Mouse (Mus musculus) lung, embryonic 15.5 days (tissue): ENCODE data around the gene Osbpl6. TPM values are rescaled to one million over a fixed set of nuclear protein-coding genes. Genes with fewer than 3 reads are reported as not detected.

Source experiments
- ATAC-seq: fragments of 200-750 bp; cut with Nextera tagmentation; 2 replicates; pipeline ENCODE4 v1.8.0; 2017; ENCODE audit warnings: moderate number of reproducible peaks, borderline replicate concordance; ENCODE audit not compliant: low FRiP score, low TSS enrichment; ENCODE audit errors: extremely low read depth
- H3K27ac ChIP-seq: fragments of 300-500 bp; sonication (generic); 2 replicates; pipeline ENCODE4 v1.5.1; 2015; ENCODE audit warnings: moderate library complexity, mild to moderate bottlenecking, inconsistent platforms
- H3K27me3 ChIP-seq: fragments of 300-500 bp; sonication (generic); 2 replicates; pipeline ENCODE4 v1.6.1; 2015; ENCODE audit warnings: inconsistent platforms
- H3K36me3 ChIP-seq: fragments of 300-500 bp; sonication (generic); 2 replicates; pipeline ENCODE4 v1.6.1; 2015; ENCODE audit warnings: inconsistent platforms
- H3K4me1 ChIP-seq: fragments of 300-500 bp; sonication (generic); 2 replicates; pipeline ENCODE4 v1.6.1; 2015; ENCODE audit warnings: inconsistent platforms
- H3K4me2 ChIP-seq: fragments of 300-500 bp; sonication (generic); 2 replicates; pipeline ENCODE4 v1.6.1; 2015; ENCODE audit warnings: inconsistent platforms, mild to moderate bottlenecking, moderate library complexity
- H3K4me3 ChIP-seq: fragments of 300-500 bp; sonication (generic); 2 replicates; pipeline ENCODE4 v1.5.1; 2015; ENCODE audit warnings: mild to moderate bottlenecking, inconsistent platforms
- H3K9ac ChIP-seq: fragments of 300-500 bp; sonication (generic); 2 replicates; pipeline ENCODE4 v1.6.1; 2015; ENCODE audit warnings: inconsistent platforms
- H3K9me3 ChIP-seq: fragments of 300-500 bp; sonication (generic); 2 replicates; pipeline ENCODE4 v1.6.1; 2016; ENCODE audit warnings: inconsistent platforms
- WGBS: fragments of 180-500 bp; shearing (Covaris S2); methylation state at CpG from one replicate; pipeline ENCODE4 v1.1.7; 2015; 5-methylcytosine and 5-hydroxymethylcytosine counted together
- polyA plus RNA-seq: library from polyadenylated mRNA; unstranded; fragments of >200 nt; fragmentation: Nextera tagmentation; extraction: Ambion mirVana; gene quantifications from 2 replicates; pipeline ENCODE4 v1.2.1, GENCODE M21; 2015

Osbpl6 gene
- 18.1 and 21.1 TPM in 2 replicates for polyA plus RNA-seq

DNA sequence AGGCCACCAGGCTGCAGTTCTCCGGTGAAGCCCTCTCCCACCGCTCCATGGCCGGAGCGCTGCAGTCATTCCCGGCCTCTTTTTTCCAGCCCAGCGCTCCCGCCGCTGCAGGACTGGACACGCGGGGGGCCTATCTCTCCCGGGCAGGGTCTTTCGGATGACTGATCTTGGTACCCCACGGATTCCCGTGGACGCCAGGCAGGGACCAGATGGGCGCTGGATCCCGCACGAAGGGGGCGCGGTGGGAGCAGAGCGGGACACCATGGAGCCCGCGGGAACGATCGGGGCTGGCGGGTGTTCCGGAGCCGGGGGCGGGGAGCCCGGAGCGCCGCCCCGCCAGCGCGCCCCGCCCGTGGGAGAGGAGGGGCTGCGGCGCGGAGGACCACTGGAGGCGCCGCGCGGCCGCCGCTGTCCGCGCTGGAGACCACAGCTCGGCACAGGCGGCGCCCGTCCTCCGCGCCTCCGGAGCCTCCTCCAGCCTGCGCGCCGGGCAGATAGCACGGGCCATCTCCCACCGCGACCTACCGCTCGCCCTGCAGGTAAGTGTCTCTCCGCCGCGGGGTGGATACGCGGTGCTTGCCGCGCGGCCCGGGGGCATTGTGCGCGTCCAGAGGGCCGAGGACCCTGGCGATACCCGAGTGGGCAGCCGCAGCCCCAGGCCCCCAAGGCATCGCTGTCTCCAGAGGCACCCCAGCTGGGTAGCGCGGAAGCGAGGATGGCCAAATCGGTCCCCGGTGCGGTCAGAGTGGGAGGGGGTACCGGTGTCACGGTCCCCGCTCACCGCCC lies at the start of gene Osbpl6:
Osbpl6 (plus strand) TSS at position 358 of the 786 bp plus-strand sequence.
- peak; percentile 96 for ATAC-seq
- Histone ChIP-seq H3K36me3 (no peaks in the 10 kb centered on the region), H3K4me3 (peak within 1 kb of the TSS; percentile 65), H3K4me2 (peak within 1 kb of the TSS; percentile 71), H3K9ac (peak within 1 kb of the TSS; percentile 81), H3K27me3 (peaks cover 11% of the 10 kb centered on the region; the same call in 1 of the 2 replicates), H3K4me1 (peaks cover 4% of the 10 kb centered on the region; the same call in 1 of the 2 replicates), H3K27ac (peak within 1 kb of the TSS; percentile 83), H3K9me3 (no peaks in the 10 kb centered on the region)
- 1% methylated on average over 82 of the region's 89 CpGs for WGBS

DNA sequence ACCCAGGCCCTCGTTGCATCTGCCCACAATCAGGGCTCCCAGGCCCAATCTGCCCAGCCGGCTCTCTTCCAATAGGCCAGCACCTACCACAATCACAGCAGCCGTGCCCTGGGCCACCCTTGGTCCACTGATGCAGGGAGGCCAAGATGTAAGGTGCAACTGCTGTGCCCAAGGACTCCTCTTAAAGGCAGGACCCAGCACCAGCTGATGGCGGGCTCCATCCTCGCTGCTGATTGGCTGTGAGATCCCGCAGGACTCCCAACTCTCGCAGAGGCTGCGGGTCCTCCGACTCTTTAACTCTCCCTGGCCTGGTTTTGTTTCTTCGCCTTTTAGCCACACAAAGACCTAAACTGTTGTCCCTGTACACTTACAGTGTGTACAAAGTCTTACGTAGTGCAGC lies 46.1 kb upstream of the Osbpl6 start, which contains the start of gene Cyct:
Cyct (minus strand) TSS at position 225 of the 400 bp plus-strand sequence.
- WGBS, result 84% methylated on average over 11 of the region's 11 CpGs
- H3K27me3 ChIP-seq, result no peaks in the 10 kb centered on the region
- no peak for ATAC-seq
- H3K27ac ChIP-seq, result no peak within 1 kb of the TSS
- no peak within 1 kb of the TSS for H3K4me2 ChIP-seq
- no peaks in the 10 kb centered on the region for H3K36me3 ChIP-seq
- H3K9me3 ChIP-seq, result no peaks in the 10 kb centered on the region
- H3K4me3 ChIP-seq, result no peak within 1 kb of the TSS
- no peak within 1 kb of the TSS for H3K9ac ChIP-seq
- no peaks in the 10 kb centered on the region for H3K4me1 ChIP-seq

DNA sequence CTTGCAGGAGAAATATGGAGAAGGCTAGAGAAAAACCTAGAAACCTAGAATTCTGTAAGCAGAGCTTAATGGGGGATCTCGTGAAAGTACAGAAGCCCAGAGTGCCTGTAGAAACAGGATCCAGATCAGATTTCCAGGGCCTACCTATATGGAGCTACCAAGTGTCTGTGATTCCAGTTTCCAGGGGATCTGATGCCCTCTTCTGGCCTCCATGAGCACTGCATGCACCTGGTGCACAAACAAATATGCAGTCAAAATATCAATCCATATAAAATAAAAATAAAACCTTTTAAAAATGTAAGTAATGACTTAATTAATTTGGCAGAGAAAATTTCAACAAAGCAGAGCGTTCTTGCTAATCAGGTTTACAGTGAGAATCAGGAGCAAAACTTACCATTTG lies 44.2 kb upstream of the Osbpl6 start:
- Histone ChIP-seq H3K9ac (no peak overlapping the region), H3K4me1 (no peaks in the 10 kb centered on the region), H3K36me3 (no peaks in the 10 kb centered on the region), H3K4me2 (no peak overlapping the region), H3K9me3 (no peaks in the 10 kb centered on the region), H3K27ac (no peak overlapping the region), H3K27me3 (no peaks in the 10 kb centered on the region), H3K4me3 (no peak overlapping the region)
- no peak for ATAC-seq
- WGBS, result 53% methylated on average over 2 of the region's 2 CpGs

DNA sequence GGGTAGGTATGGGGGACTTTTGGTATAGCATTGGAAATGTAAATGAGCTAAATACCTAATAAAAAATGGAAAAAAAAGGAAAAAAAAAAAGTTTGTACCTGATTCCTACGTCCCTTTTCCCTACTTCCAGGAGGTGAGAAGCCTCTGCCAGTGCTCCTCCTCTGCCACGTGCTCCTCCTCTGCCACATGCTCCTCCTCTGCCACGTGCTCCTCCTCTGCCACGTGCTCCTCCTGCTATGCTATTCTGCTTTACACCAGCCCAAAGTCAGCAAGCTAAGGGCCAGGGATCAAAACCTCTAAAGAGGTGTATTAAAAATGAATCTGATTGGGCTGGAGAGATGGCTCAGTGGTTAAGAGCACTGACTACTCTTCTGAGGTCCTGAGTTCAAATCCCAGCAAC lies 40.5 kb upstream of the Osbpl6 start:
- no peaks in the 10 kb centered on the region for H3K9me3 ChIP-seq
- WGBS, result 65% methylated on average over 4 of the region's 4 CpGs
- no peak overlapping the region for H3K27ac ChIP-seq
- no peak overlapping the region for H3K4me3 ChIP-seq
- no peak for ATAC-seq
- H3K9ac ChIP-seq, result no peak overlapping the region
- no peaks in the 10 kb centered on the region for H3K36me3 ChIP-seq
- no peaks in the 10 kb centered on the region for H3K27me3 ChIP-seq
- peaks cover 1% of the 10 kb centered on the region for H3K4me1 ChIP-seq
- no peak overlapping the region for H3K4me2 ChIP-seq

DNA sequence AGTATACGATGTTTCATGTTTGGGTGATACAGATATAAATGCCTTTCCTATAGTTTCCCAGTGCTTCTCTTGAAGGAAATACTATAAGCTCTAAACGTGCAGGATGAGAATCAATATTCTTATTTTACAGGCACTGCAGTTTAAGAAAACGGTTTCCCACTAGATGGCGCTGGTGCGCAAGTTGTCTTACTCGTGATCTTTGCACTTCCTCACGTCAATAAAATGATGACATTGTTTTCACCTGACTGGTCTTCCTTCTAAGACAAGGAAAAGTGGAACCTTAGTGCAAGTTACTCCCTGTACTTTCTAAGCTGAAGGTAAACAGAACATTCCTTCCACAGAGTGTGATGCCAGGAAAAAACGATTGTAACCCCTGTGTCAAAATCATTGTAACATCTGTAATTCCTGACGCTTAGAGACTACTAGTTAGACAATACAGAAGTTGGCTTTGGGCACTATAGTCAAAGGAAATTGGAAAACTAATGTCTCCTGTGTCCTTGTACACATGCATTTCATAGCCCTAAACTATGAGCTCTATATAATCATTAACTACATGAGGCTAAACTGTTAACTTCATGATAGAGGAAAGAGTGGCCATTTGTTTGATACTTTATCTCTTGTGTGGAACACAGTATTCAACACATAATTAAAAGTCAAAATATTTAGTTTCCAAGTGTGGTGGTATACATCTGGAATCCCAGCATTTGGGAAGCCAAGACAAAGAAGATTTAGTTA lies 39.0 kb upstream of the Osbpl6 start:
- 12% methylated on average over 9 of the region's 9 CpGs for WGBS
- no peaks in the 10 kb centered on the region for H3K27me3 ChIP-seq
- no peak overlapping the region for H3K4me3 ChIP-seq
- H3K9me3 ChIP-seq, result no peaks in the 10 kb centered on the region
- no peak overlapping the region for H3K9ac ChIP-seq
- no peak overlapping the region for H3K27ac ChIP-seq
- ATAC-seq, result no peak
- no peak overlapping the region for H3K4me2 ChIP-seq
- H3K36me3 ChIP-seq, result peaks cover 5% of the 10 kb centered on the region; the same call in 1 of the 2 replicates
- peaks cover 5% of the 10 kb centered on the region for H3K4me1 ChIP-seq

DNA sequence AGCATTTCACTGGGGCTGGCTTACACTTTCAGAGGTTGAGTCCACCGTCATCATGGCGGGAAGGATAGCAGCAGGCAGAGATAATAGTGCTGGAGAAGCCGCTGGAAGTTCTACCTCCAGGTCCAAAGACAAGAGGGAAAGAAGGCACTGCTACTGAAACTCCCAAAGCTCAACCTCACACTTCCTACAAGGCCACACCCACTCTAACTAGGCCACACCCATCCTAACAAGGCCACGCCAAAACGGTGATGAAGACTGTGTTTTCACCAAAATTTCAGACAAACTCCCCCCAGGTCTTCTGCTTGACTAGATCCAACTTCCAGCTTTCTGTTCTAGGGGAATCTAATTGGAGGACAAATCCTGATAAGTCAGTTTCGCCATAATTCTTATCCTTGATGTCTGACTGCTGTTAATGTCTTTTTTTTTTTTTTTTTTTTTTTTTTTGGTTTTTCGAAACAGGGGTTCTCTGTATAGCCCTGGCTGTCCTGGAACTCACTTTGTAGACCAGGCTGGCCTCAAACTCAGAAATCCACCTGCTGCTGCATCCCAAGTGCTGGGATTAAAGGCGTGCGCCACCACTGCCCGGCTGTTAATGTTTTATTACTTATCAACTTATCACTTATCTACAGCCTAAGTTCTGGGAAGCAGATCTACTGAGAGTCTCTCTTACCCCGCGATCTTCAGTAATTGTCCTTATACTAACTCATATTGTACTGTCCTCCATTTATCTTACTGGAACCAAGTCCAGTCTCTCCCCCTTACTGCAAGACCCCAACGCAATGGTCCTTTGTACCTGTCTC lies 37.2 kb upstream of the Osbpl6 start:
- H3K36me3 ChIP-seq, result peaks cover 19% of the 10 kb centered on the region
- H3K9me3 ChIP-seq, result no peaks in the 10 kb centered on the region
- H3K4me2 ChIP-seq, result no peak overlapping the region
- WGBS, result 73% methylated on average over 13 of the region's 13 CpGs
- H3K27ac ChIP-seq, result no peak overlapping the region
- no peaks in the 10 kb centered on the region for H3K27me3 ChIP-seq
- peaks cover 5% of the 10 kb centered on the region for H3K4me1 ChIP-seq
- ATAC-seq, result no peak
- no peak overlapping the region for H3K9ac ChIP-seq
- H3K4me3 ChIP-seq, result no peak overlapping the region

DNA sequence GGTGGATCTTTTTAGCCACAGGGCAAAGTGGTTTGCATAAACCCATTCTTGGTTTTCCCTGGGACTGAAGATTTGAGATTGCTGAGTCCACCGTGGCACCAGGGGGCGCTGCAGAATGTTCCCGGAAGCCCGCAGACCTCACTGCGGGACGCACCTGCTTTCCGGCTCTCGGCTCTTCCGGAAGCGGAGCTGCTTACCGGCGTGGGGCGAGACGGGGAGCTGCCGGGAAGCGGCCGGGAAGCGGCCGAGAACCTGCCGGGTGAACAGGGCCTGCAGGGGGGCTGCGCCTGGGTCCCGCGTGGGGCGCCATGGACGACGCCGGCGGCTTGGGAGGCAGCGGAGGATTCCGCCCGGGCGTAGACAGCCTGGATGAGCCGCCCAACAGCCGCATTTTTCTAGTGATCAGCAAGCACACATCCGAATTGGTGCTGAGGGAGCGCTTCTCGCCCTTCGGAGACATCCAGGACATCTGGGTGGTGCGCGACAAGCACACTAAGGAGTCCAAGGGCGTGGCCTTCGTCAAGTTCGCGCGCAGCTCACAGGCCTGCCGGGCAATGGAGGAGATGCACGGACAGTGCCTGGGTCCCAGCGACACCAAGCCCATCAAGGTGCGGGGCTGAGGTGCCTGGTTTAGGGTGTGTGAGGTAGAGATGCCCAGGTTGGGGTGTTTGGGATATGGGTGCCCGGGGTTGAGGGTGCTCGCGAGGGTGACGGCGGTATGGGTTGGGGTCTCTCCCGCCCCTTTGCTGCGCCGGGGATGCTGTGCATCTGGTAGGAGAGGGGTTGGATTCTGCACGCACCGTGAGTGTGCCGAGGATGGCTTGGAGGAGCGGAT lies 36.3 kb upstream of the Osbpl6 start, which contains the start of gene Rbm45:
Rbm45 (plus strand) TSS at position 164 of the 835 bp plus-strand sequence.
- Histone ChIP-seq H3K4me1 (peaks cover 5% of the 10 kb centered on the region), H3K4me2 (peak within 1 kb of the TSS; percentile 95), H3K36me3 (peaks cover 19% of the 10 kb centered on the region), H3K27me3 (no peaks in the 10 kb centered on the region), H3K4me3 (peak within 1 kb of the TSS; percentile 86), H3K27ac (no peak within 1 kb of the TSS; the same call in 1 of the 2 replicates), H3K9ac (peak within 1 kb of the TSS; percentile 71), H3K9me3 (no peaks in the 10 kb centered on the region)
- peak; percentile 85 for ATAC-seq
- under 1% methylated on average over 61 of the region's 61 CpGs for WGBS

DNA sequence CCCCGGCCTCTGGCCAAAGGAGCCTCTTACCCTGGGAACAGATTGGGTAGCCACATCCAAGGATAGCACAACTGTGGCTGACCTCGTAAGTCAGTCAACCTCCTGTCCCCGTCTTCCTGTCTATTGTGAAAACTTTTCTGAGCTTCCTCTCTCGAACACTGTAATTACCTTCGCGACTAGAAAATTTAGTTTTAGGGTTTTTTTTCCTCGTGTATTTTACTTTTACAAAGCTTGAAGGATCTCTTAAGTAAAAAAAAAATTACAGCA lies 35.7 kb upstream of the Osbpl6 start:
- Histone ChIP-seq H3K9me3 (no peaks in the 10 kb centered on the region), H3K27me3 (no peaks in the 10 kb centered on the region), H3K27ac (no peak overlapping the region), H3K9ac (peak overlapping the region; percentile 71), H3K4me1 (peaks cover 5% of the 10 kb centered on the region), H3K36me3 (peaks cover 22% of the 10 kb centered on the region), H3K4me2 (peak overlapping the region; percentile 95), H3K4me3 (peak overlapping the region; percentile 86)
- ATAC-seq, result no peak
- WGBS, result 4% methylated on average over 7 of the region's 7 CpGs

DNA sequence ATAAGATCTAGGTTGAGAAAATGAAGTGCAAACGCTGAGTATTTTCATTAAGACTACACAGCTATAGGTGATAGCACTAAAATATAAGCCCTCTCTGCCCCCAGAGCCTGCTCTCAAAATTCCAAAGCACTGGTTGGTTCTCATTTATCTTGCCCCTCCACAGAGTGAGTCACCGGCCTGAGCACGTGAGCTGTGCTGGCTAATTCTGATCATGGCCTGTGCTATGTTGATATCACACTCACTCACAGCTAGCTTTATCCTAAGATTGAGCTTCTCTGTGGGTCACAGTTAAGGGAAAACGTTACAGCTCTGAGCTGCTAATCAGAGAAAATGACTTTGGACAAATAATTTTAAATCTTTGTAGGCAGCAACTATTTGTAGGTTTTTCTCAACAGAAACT lies 34.1 kb upstream of the Osbpl6 start:
- ATAC-seq, result no peak
- no peaks in the 10 kb centered on the region for H3K27me3 ChIP-seq
- H3K9me3 ChIP-seq, result no peaks in the 10 kb centered on the region
- 68% methylated on average over 4 of the region's 4 CpGs for WGBS
- H3K9ac ChIP-seq, result no peak overlapping the region
- peaks cover 27% of the 10 kb centered on the region for H3K36me3 ChIP-seq
- H3K4me1 ChIP-seq, result peaks cover 5% of the 10 kb centered on the region
- H3K27ac ChIP-seq, result no peak overlapping the region
- no peak overlapping the region for H3K4me3 ChIP-seq
- H3K4me2 ChIP-seq, result no peak overlapping the region

DNA sequence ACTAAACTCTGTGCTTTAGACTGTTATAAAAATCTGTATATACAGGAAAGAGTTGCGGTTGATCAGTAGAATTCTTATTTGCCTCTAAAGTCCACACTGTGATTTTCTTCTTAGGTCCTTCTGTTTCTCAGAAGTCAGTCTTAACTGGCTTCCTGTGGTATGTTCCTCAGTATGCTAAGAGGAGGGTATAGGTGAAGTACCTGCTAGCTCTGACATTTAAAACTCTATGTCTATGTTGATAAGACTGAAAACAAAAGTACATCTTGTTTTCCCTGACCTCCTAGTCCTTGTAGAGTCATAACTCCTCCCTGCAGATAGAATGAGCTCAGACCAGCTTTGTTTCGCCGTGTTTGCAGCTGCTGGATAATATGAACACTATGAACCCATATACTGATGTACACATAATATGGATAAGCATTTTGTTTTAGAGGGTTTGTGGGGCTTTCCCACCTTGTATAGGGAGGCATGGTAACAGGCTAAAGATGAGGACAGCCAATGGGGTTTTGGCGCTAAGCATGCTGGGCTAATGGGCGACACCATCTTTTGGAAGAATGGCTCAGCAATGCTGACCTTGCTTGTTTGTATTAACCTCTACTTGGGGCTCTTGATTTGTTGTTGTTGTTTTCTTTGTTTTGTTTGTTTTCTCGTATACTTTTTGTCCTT lies 31.6 kb upstream of the Osbpl6 start:
- no peak overlapping the region for H3K4me2 ChIP-seq
- no peaks in the 10 kb centered on the region for H3K9me3 ChIP-seq
- peaks cover 49% of the 10 kb centered on the region for H3K36me3 ChIP-seq
- H3K27ac ChIP-seq, result no peak overlapping the region
- H3K4me1 ChIP-seq, result peaks cover 5% of the 10 kb centered on the region
- no peak overlapping the region for H3K4me3 ChIP-seq
- ATAC-seq, result no peak
- H3K27me3 ChIP-seq, result no peaks in the 10 kb centered on the region
- no peak overlapping the region for H3K9ac ChIP-seq
- 89% methylated on average over 6 of the region's 6 CpGs for WGBS

DNA sequence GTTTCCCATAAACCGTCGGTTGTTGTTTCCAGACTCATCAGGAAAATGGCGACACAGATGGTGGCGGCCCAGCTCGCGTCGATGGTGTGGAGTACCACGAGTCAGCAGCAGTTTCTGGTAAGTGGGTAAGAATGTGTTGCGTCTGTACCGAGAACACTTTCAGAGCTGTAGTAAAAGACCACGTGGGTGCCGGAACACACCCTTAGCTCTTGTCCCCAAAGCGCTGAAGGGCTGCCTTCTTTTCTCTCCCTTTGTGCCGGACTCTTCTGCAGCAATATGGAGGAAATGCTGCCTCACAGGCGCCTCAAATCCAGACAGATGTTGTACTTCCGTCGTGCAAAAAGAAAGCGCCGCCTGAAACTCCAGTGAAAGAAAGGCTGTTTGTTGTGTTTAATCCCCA lies 27.7 kb upstream of the Osbpl6 start:
- WGBS, result 92% methylated on average over 19 of the region's 19 CpGs
- ATAC-seq, result no peak
- Histone ChIP-seq H3K4me1 (no peaks in the 10 kb centered on the region), H3K27me3 (no peaks in the 10 kb centered on the region), H3K4me3 (no peak overlapping the region), H3K4me2 (no peak overlapping the region), H3K36me3 (peaks cover 62% of the 10 kb centered on the region), H3K27ac (no peak overlapping the region), H3K9ac (no peak overlapping the region), H3K9me3 (no peaks in the 10 kb centered on the region)
